Mouse (Mus musculus): ENCODE results near the gene Zfp512b. TPM values are rescaled to one million over a fixed set of nuclear protein-coding genes. Genes with fewer than 3 reads are reported as not detected.

Gene Zfp512b
- total and polyA plus RNA-seq, 2 experiments from 2014 or later: 62.3 to 75.6 TPM

DNA sequence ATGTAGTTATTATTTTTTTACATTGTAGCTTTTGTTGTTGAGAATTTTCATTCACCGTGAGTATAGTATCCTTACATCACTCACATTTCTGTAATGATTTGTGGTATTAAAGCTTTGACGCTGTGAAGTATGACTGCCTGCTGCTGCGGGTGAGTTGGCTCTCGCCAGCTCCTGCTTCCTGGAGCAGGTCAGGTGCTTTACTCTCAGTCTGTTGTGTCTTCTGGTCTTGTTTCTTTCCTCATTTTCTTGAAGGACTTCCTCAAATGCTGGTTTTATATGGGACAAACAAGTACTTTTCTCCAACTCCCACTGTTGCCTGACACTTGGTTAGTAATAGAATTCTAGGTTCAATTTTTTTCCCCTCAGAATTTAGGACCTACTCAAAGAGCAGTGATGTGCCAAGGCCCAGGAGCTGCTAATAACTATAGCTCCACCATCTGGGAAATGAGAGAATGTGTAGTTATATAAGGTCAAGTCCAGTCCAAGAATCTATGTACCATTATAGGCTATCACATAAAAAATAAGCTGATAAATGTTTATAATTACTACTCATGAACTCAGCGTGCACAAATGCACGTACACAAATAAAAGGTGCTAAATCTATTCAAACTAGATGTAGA, 50.7 kb downstream of the Zfp512b start:
- no peak for ATAC-seq
- DNase-seq: no peak
- H3K4me2 ChIP-seq (ENCODE audit: low read depth): no peak overlapping the region
- no peaks in the 10 kb centered on the region for H3K27me3 ChIP-seq (ENCODE audit: insufficient read depth, low read length)
- no peak overlapping the region for H3K9ac ChIP-seq
- no peaks in the 10 kb centered on the region for H3K9me3 ChIP-seq (ENCODE audit: low read length)
- WGBS: 92% methylated on average over 6 of the region's 6 CpGs
- no peak for TF ChIP-seq CTCF (IDR thresholded peaks at IDR 0.05; ENCODE audit: low read depth)
- H3K4me3 ChIP-seq (ENCODE audit: low read depth, low read length): no peak overlapping the region
- H3K27ac ChIP-seq (ENCODE audit: low read depth, low read length): no peak overlapping the region
- no peaks in the 10 kb centered on the region for H3K4me1 ChIP-seq (ENCODE audit: insufficient read depth)
- peaks cover 6% of the 10 kb centered on the region; the same call in 1 of the 2 replicates for H3K36me3 ChIP-seq (ENCODE audit: insufficient read depth)

DNA sequence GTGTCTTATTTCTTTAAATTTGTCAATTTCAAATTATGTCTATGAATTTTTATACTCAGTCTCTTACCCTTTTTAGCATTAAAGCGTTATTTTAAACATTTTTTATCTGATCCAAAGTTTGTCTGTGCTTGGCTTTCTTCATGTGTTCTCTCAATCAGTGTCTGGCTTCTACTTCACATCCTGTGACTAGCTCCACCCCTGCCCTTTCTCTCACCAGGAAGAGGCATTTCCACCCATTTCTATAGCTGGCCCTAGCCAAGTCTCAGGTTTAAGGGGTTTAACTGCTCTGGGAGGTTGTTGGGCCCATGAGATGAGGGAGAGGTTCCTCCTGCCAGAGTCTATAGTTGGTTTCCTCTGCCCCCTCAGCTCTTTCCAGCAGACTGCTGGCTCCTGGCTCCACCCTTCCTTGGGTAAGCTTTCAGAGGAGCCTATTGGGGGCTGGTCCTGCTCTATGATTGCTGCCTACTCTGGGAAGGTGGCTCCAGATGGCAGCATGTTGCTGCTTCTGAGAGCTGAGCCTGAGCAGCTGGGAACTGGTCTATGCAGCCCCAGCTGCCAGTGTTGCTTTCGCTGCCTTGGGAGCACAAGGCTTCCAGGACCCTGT, 55.1 kb downstream of the Zfp512b start:
- WGBS: 70% methylated on average over 2 of the region's 2 CpGs
- H3K4me3 ChIP-seq (ENCODE audit: low read depth, low read length): no peak overlapping the region
- 0 out of 2 replicates have a peak overlapping the region, but pooled peaks have one; percentile 11 for H3K27ac ChIP-seq (ENCODE audit: low read depth, low read length)
- ATAC-seq (peak; percentile 79), DNase-seq (peak; percentile 19)
- H3K9me3 ChIP-seq (ENCODE audit: low read length): no peaks in the 10 kb centered on the region
- no peak overlapping the region for H3K9ac ChIP-seq
- no peaks in the 10 kb centered on the region for H3K27me3 ChIP-seq (ENCODE audit: insufficient read depth, low read length)
- no peaks in the 10 kb centered on the region for H3K4me1 ChIP-seq (ENCODE audit: insufficient read depth)
- TF ChIP-seq CTCF (IDR thresholded peaks at IDR 0.05; ENCODE audit: low read depth): no peak
- H3K4me2 ChIP-seq (ENCODE audit: low read depth): no peak overlapping the region
- H3K36me3 ChIP-seq (ENCODE audit: insufficient read depth): no peaks in the 10 kb centered on the region

DNA sequence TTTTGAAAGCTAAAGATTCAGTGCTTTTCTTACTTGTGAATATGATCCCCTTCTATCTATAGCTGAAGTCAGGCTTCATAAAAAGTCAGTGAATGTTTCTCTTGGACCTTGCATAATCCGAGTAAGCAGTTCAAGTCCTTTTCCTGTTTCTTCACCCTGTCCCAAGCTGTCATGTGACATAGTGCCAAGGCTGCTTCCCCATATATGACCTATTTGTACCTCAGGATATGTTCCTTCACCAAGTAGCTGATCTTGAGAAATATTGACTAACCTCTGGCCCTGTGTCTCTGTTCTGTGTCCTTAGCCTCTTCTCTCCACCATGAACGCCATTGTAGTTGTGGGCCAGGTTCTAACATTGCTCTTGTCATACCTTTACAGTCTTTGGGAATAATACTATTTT, 56.2 kb downstream of the Zfp512b start:
- no peak overlapping the region for H3K9ac ChIP-seq
- no peaks in the 10 kb centered on the region for H3K4me1 ChIP-seq (ENCODE audit: insufficient read depth)
- H3K4me2 ChIP-seq (ENCODE audit: low read depth): no peak overlapping the region
- H3K27ac ChIP-seq (ENCODE audit: low read depth, low read length): no peak overlapping the region
- TF ChIP-seq CTCF (IDR thresholded peaks at IDR 0.05; ENCODE audit: low read depth): no peak
- no peaks in the 10 kb centered on the region for H3K27me3 ChIP-seq (ENCODE audit: insufficient read depth, low read length)
- DNase-seq: no peak
- 92% methylated on average over 2 of the region's 2 CpGs for whole genome bisulfite sequencing
- H3K4me3 ChIP-seq (ENCODE audit: low read depth, low read length): no peak overlapping the region
- no peaks in the 10 kb centered on the region for H3K36me3 ChIP-seq (ENCODE audit: insufficient read depth)
- ATAC-seq: no peak
- H3K9me3 ChIP-seq (ENCODE audit: low read length): no peaks in the 10 kb centered on the region

DNA sequence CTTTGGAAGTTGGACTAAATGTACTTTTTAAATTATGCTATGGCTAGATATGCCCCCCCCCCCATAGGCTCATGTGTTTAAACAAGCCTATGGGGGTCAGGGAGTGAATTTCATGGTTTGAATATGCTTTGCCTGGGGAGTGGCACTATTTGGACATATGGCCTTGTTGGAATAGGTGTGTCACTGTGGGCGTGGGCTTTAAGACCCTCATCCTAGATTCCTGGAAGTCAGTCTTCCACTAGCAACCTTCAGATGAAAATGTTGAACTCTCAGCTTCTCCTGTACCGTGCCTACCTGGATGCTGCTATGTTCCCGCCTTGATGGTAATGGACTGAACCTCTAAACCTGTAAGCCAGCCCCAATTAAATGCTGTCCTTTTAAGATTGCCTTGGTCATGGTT, 60.0 kb downstream of the Zfp512b start:
- Histone ChIP-seq H3K27me3 (ENCODE audit: insufficient read depth, low read length) (no peaks in the 10 kb centered on the region), H3K4me1 (ENCODE audit: insufficient read depth) (no peaks in the 10 kb centered on the region), H3K9me3 (ENCODE audit: low read length) (no peaks in the 10 kb centered on the region), H3K9ac (no peak overlapping the region), H3K36me3 (ENCODE audit: insufficient read depth) (no peaks in the 10 kb centered on the region), H3K4me3 (ENCODE audit: low read depth, low read length) (no peak overlapping the region), H3K4me2 (ENCODE audit: low read depth) (no peak overlapping the region), H3K27ac (ENCODE audit: low read depth, low read length) (no peak overlapping the region)
- WGBS: 98% methylated on average over 3 of the region's 3 CpGs
- ATAC-seq: no peak
- DNase-seq: no peak
- TF ChIP-seq CTCF (IDR thresholded peaks at IDR 0.05; ENCODE audit: low read depth): no peak

Small RNA genes within 50 kb of the gene (microRNA-seq; reads per million reads assigned to microRNA genes)
- 0.12 to 0.39 reads per million in 2 experiments for gene Mir7006

Other genes starting within 250 kb of the Zfp512b start
- 93.3 and 99.0 TPM in 2 replicates for gene Zgpat, start 227.9 kb downstream of the Zfp512b start, total RNA-seq (2014; rRNA removed)
- 32.2 and 39.6 TPM in 2 replicates for gene Zgpat, start 227.9 kb downstream of the Zfp512b start, polyA plus RNA-seq (2015; fragmentation: Nextera tagmentation; extraction: Ambion mirVana)
- 24.0 and 27.9 TPM in 2 replicates for gene Arfrp1, start 227.4 kb downstream of the Zfp512b start, total RNA-seq (2014; rRNA removed)
- gene Arfrp1, start 227.4 kb downstream of the Zfp512b start, polyA plus RNA-seq (2015; fragmentation: Nextera tagmentation; extraction: Ambion mirVana): 60.9 and 73.0 TPM in 2 replicates
- gene Lime1, start 212.7 kb downstream of the Zfp512b start, total RNA-seq (2014; rRNA removed): 42.8 and 43.5 TPM in 2 replicates
- 19.5 and 26.5 TPM in 2 replicates for gene Lime1, start 212.7 kb downstream of the Zfp512b start, polyA plus RNA-seq (2015; fragmentation: Nextera tagmentation; extraction: Ambion mirVana)
- 11.7 and 17.7 TPM in 2 replicates for gene Zbtb46, start 133.4 kb downstream of the Zfp512b start, total RNA-seq (2014; rRNA removed)
- gene Zbtb46, start 133.4 kb downstream of the Zfp512b start, polyA plus RNA-seq (2015; fragmentation: Nextera tagmentation; extraction: Ambion mirVana): 8.2 and 11.0 TPM in 2 replicates
- gene Abhd16b, start 99.6 kb downstream of the Zfp512b start, total RNA-seq (2014; rRNA removed): not detected in 2 replicates
- not detected in 2 replicates for gene Abhd16b, start 99.6 kb downstream of the Zfp512b start, polyA plus RNA-seq (2015; fragmentation: Nextera tagmentation; extraction: Ambion mirVana)
- gene Tpd52l2, start 95.7 kb downstream of the Zfp512b start, total RNA-seq (2014; rRNA removed): 91.7 and 120 TPM in 2 replicates
- 114 and 128 TPM in 2 replicates for gene Tpd52l2, start 95.7 kb downstream of the Zfp512b start, polyA plus RNA-seq (2015; fragmentation: Nextera tagmentation; extraction: Ambion mirVana)
- 252 and 369 TPM in 2 replicates for gene Dnajc5, start 72.3 kb downstream of the Zfp512b start, total RNA-seq (2014; rRNA removed)
- gene Dnajc5, start 72.3 kb downstream of the Zfp512b start, polyA plus RNA-seq (2015; fragmentation: Nextera tagmentation; extraction: Ambion mirVana): 207 and 270 TPM in 2 replicates
- gene Uckl1, start 7.9 kb downstream of the Zfp512b start, total RNA-seq (2014; rRNA removed): 55.8 and 59.1 TPM in 2 replicates
- 42.7 and 43.0 TPM in 2 replicates for gene Uckl1, start 7.9 kb downstream of the Zfp512b start, polyA plus RNA-seq (2015; fragmentation: Nextera tagmentation; extraction: Ambion mirVana)
- 45.8 and 49.6 TPM in 2 replicates for gene Prpf6, start 935 bp downstream of the Zfp512b start, total RNA-seq (2014; rRNA removed)
- gene Prpf6, start 935 bp downstream of the Zfp512b start, polyA plus RNA-seq (2015; fragmentation: Nextera tagmentation; extraction: Ambion mirVana): 43.7 and 46.5 TPM in 2 replicates
- 64.9 and 85.6 TPM in 2 replicates for gene Samd10, start 6.4 kb upstream of the Zfp512b start, total RNA-seq (2014; rRNA removed)
- gene Samd10, start 6.4 kb upstream of the Zfp512b start, polyA plus RNA-seq (2015; fragmentation: Nextera tagmentation; extraction: Ambion mirVana): 82.6 and 108 TPM in 2 replicates
- gene Gm29797, start 64.2 kb upstream of the Zfp512b start, total RNA-seq (2014; rRNA removed): not detected in 2 replicates
- not detected in 2 replicates for gene Gm29797, start 64.2 kb upstream of the Zfp512b start, polyA plus RNA-seq (2015; fragmentation: Nextera tagmentation; extraction: Ambion mirVana)
- gene Sox18, start 78.8 kb upstream of the Zfp512b start, total RNA-seq (2014; rRNA removed): 5.4 and 8.9 TPM in 2 replicates
- 8.6 and 11.1 TPM in 2 replicates for gene Sox18, start 78.8 kb upstream of the Zfp512b start, polyA plus RNA-seq (2015; fragmentation: Nextera tagmentation; extraction: Ambion mirVana)
- 51.1 and 55.6 TPM in 2 replicates for gene Tcea2, start 87.5 kb upstream of the Zfp512b start, total RNA-seq (2014; rRNA removed)
- 53.8 and 57.5 TPM in 2 replicates for gene Tcea2, start 87.5 kb upstream of the Zfp512b start, polyA plus RNA-seq (2015; fragmentation: Nextera tagmentation; extraction: Ambion mirVana)
- 43.7 and 50.2 TPM in 2 replicates for gene Rgs19, start 101.2 kb upstream of the Zfp512b start, total RNA-seq (2014; rRNA removed)
- 56.4 and 57.4 TPM in 2 replicates for gene Rgs19, start 101.2 kb upstream of the Zfp512b start, polyA plus RNA-seq (2015; fragmentation: Nextera tagmentation; extraction: Ambion mirVana)
- gene Lkaaear1, start 105.6 kb upstream of the Zfp512b start, total RNA-seq (2014; rRNA removed): not detected in 2 replicates
- gene Lkaaear1, start 105.6 kb upstream of the Zfp512b start, polyA plus RNA-seq (2015; fragmentation: Nextera tagmentation; extraction: Ambion mirVana): not detected in 2 replicates
- gene Oprl1, start 122.2 kb upstream of the Zfp512b start, total RNA-seq (2014; rRNA removed): 114 and 134 TPM in 2 replicates
- 51.3 and 62.5 TPM in 2 replicates for gene Oprl1, start 122.2 kb upstream of the Zfp512b start, polyA plus RNA-seq (2015; fragmentation: Nextera tagmentation; extraction: Ambion mirVana)
- 39.0 and 55.0 TPM in 2 replicates for gene Myt1, start 170.5 kb upstream of the Zfp512b start, total RNA-seq (2014; rRNA removed)
- 4.0 and 6.7 TPM in 2 replicates for gene Myt1, start 170.5 kb upstream of the Zfp512b start, polyA plus RNA-seq (2015; fragmentation: Nextera tagmentation; extraction: Ambion mirVana)
- gene Pcmtd2, start 245.1 kb upstream of the Zfp512b start, total RNA-seq (2014; rRNA removed): 30.1 and 36.3 TPM in 2 replicates
- gene Pcmtd2, start 245.1 kb upstream of the Zfp512b start, polyA plus RNA-seq (2015; fragmentation: Nextera tagmentation; extraction: Ambion mirVana): 17.9 and 25.8 TPM in 2 replicates

Measured in forebrain, postnatal 0 days (tissue).